Mouse (Mus musculus) adrenal gland, postnatal 25 days (tissue): ENCODE data around the gene Mllt11. TPM values are rescaled to one million over a fixed set of nuclear protein-coding genes. Genes with fewer than 3 reads are reported as not detected.
"Not testable (repeated sequence)": the region's sequence is repeated elsewhere in the genome, so short reads cannot be mapped to it uniquely, and the experiment has no call there.

ENCODE experiments used
- DNase-seq: peaks from one replicate; pipeline ENCODE4 v3.0.0; 2021; ENCODE audit warnings: mixed read lengths
- total RNA-seq: library from RNA; stranded (reverse); gene quantifications from 2 replicates; pipeline ENCODE4 v1.2.3, GENCODE M21; 2021

Gene Mllt11
- total RNA-seq, 1 experiment from 2014 or later, result 7.6 TPM

- peak; percentile 98 for DNase-seq
These were observed 14.5 kb downstream of the Mllt11 start, which contains the start of gene Gabpb2 for GRCm38 (mm10) chr3:95217255-95218134. TSS of gene Gabpb2 (minus strand) at chr3:95217916.

DNA sequence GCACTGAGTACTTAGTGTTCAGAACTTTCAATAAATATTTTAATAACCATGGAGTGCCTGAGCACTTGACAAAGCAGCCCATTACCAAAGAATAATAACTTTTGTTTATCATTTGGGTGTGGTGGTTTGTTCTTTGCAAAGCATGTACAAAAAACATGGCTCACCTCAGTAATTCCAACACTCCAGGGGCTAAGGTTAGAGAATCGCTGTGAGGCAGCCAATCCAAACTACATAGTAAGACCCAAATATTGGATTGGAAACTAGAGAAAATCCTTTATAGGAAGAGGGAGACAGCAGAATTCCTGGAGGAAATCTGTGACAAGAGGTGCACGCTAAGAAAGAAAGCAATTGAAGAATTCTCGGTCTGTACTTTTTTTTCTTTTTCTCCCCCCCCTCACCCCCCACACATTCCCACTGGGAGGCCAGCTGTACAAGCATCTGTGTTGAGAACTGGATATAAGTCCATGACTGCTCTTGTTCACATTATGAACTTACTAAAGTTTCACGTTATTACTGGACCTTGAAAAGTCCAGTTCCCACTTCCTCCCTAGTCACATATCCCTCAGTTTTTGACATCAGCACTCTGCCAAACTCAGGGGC is 15.2 kb downstream of the Mllt11 start:
- no peak for DNase-seq

DNA sequence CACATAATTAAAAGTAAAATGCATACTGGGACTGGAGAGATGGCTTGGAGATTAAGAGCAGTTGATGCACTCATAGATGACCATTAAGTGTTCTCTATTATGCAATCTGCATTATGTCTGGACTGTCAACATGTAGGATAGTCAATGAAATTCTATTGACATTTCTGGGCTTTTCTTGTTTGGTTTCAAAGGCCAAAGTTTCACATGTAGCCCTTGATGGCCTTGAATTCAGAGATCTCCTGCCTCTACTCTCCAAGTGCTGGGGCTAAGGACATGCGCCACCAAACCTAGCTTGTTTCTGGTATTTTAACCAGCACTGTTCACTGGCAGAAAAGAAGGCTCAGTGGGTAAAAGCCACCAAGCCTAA is 18.4 kb downstream of the Mllt11 start:
- DNase-seq, result no peak

- not testable (repeated sequence) for DNase-seq
These were observed 18.9 kb downstream of the Mllt11 start for GRCm38 (mm10) chr3:95212889-95213608.

DNA sequence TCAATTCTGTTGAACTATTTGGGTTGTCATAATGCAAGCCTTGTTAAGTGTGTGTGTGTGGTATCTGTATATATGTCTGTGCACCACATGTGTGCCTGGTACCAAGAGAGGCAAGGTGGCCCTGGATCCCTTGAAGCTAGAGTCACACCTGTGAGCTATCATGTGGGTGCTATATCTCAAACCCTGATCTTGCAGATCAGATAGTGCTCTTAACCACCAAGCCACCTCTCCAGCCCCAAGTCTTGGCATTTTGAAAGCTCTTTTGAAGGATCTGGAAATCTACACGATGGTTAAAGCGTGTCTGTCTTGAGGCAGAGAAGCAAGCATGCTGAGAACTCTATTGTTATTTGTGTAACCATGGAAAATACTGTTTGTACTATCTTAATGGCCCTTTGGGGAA is 21.4 kb downstream of the Mllt11 start:
- DNase-seq, result no peak

- no peak for DNase-seq
These were observed 23.7 kb downstream of the Mllt11 start for GRCm38 (mm10) chr3:95208286-95208685.

- DNase-seq, result no peak
These were observed 28.1 kb downstream of the Mllt11 start for GRCm38 (mm10) chr3:95203880-95204279.

- no peak for DNase-seq
These were observed 31.4 kb downstream of the Mllt11 start for GRCm38 (mm10) chr3:95200562-95200961.

- no peak for DNase-seq
These were observed 31.8 kb downstream of the Mllt11 start for GRCm38 (mm10) chr3:95200132-95200531.

GRCm38 (mm10) chr3:95199101-95199500 is 32.9 kb downstream of the Mllt11 start:
- no peak for DNase-seq

DNA sequence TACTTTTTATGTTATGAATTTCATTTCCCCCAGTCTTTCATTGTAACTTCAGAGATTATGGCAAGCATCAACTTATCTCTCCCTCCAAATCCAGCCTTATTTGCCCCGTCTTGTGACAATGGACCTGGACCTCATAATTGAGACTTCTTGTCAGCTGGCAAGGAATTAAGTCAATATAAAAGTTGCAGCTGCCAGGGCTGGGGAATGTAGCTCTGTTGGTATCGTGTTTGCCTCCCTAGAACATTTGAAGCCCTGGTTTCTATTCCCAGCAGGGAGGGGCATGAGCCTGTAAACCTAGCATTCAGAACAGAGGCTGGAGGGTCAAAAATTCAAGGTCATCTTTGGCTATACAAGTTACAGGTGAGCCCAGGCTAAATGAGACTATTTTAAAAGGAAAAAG is 36.2 kb downstream of the Mllt11 start:
- no peak for DNase-seq

GRCm38 (mm10) chr3:95194721-95195135 is 37.2 kb downstream of the Mllt11 start:
- DNase-seq, result no peak

DNA sequence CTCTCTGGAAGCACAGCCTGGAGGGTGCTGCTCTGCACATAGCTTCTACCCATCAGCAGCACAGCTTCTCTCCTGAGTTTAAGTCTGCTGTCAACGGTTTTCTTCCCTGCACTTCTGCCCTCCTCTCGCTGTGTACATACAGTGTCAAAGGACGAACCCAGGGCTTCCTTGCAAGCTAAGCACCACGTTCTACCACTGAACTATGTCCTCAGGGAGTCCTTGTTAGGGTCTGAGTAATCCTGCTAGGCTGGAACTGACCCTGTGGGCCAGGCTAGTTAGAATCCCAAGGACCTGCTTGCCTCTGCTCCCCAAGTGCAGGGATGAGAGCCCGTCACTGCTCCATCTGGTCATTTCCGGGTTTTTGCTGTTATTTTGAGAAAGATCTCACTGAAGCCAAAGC is 45.1 kb downstream of the Mllt11 start:
- DNase-seq, result no peak

DNA sequence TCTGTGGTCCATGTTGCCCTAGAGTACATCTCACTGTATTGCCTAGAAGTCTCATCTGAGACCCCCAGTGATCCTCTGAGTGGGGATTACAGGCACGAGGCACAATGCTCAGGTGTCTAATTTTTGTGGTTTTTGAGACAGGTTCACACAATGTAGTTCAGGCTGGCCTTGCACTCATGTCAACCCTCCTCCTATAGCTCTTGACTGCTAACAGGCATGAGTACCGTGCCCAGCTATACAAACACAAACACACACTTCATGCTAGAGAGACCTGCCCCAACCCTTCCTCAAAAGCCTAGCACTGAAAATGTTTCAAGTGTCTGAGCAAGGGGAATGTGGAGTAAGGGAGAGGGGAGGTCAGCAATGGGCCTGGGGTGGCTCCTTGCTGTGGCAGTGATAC is 45.9 kb downstream of the Mllt11 start:
- DNase-seq, result no peak

- no peak for DNase-seq
These were observed 47.0 kb downstream of the Mllt11 start for GRCm38 (mm10) chr3:95184796-95185577.

DNA sequence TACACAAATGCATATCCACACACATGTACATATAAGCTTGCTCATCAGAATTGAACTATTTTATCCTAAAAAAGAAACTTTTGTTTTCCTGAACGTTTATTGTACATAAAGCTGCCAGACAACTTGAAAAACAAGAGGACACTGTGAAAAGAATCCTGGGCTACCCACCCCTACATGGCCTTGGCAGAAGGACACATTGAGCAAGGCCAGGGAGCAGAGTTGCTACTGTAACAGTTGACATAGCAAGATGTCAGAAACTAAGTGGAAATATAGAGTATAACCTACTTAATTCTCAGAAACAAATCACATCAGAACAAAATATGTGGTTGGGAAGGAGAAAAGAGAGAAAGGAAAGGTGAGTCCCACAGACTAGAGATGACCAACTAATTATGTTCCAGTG is 50.1 kb downstream of the Mllt11 start:
- no peak for DNase-seq

GRCm38 (mm10) chr3:95179890-95180289 is 52.1 kb downstream of the Mllt11 start:
- no peak for DNase-seq

- no peak for DNase-seq
These were observed 53.0 kb downstream of the Mllt11 start for GRCm38 (mm10) chr3:95178948-95179347.

DNA sequence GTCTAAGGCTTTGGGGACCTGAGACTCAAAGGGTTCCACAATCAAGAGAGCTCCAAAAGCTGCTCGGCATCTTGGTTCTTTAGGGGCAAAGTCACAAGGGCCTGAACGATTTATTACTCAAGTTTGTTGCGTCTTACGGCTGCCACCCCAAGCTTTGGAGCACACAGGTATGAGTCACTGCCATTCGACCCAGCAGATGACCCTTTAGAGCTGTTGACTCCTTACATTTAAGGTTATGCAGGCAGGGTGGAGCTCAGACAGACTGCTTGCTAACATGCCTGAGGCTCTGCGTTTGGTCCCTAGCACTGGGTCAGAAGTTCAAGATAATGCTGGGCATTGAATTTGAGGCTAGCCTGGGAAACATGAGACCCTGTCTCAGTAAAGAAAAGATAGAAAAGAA is 54.4 kb downstream of the Mllt11 start:
- no peak for DNase-seq

GRCm38 (mm10) chr3:95176500-95176899 is 55.5 kb downstream of the Mllt11 start:
- no peak for DNase-seq

DNA sequence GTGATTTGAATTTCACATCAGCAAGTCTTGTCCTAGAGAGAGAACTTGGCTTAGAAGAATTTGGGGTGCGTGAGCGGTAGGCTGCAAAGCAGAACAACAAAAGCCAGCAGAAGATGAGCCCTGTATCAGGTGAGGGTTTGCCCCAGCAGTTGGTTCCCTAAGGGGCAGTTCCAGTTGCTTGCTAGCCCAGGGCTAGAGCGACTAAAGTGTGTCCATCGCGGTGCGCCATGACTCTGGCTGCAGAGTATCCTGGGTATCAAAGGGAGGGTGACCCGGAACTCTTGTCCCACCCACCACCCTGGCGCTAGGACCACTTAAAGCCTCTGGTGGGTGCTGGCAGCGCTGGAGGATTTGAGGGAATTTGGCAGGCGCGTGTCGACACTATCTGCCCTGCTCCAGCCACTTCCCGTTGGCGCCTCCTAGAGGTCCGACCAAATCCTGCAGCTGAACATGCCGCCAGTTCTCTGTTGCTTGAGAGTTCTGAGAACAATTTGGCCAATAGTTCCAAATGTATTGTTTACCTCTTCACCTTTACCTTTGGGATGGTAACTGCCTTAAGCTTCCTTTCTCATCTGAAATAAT is 57.9 kb downstream of the Mllt11 start:
- DNase-seq, result peak; percentile 88
